8 mouse cellular contexts compared by ENCODE assay signal in genomic region chr9:110408099-110408773, GRCm38 (mm10). TPM values are rescaled to one million over a fixed set of nuclear protein-coding genes. Genes with fewer than 3 reads are reported as not detected.
DNase-seq lines count a peak whose midpoint lies in the region; ATAC-seq and TF ChIP-seq lines count a peak whose summit lies in the region.

Gene Ptpn23 (minus strand): TSS chr9:110408213.

- TF ChIP-seq EP300 in CH12.LX (IDR thresholded peaks at IDR 0.05; ENCODE audit: low read length): no peak

- peak; percentile 97 for DNase-seq in CH12.LX (ENCODE audit: extremely low read depth)
- peak; percentile 90 for DNase-seq in c-Kit-positive CD71-positive TER-119-negative erythroid progenitor cells, embryonic 14.5 days (ENCODE audit: low read depth)
- DNase-seq in forebrain, embryonic 11.5 days (ENCODE audit: low spot score): peak; percentile 99
- DNase-seq in kidney, postnatal 36 days: peak; percentile 96 to 98
- peak; percentile 98 for DNase-seq in telencephalon, adult 2 months (ENCODE audit: low read depth, low spot score)

- dilution Hi-C loops in CH12.LX (cut with MboI; ENCODE audit: extremely low pct_ligation_motif_present, extremely low pct_unique_long_range_greater_than_20kb, low sequenced_read_pairs): no loop called here

- no peaks in the 10 kb centered on the region for H3K9me3 ChIP-seq in CH12.LX (replicated peaks; ENCODE audit: low read length)
- no peaks in the 10 kb centered on the region for H3K9me3 ChIP-seq in forebrain, embryonic 11.5 days (ENCODE audit: control insufficient read depth, low read length)
- no peaks in the 10 kb centered on the region for H3K9me3 ChIP-seq in heart, embryonic 16.5 days (replicated peaks; ENCODE audit: control insufficient read depth, low read length)
- H3K9me3 ChIP-seq in liver, embryonic 15.5 days (replicated peaks): no peaks in the 10 kb centered on the region
- H3K9me3 ChIP-seq in neural tube, embryonic 12.5 days: no peaks in the 10 kb centered on the region

- no peak for TF ChIP-seq CTCF in CH12.LX (conservative IDR thresholded peaks at IDR 0.05 in 1 of 2, IDR thresholded peaks at IDR 0.05 in 1 of 2; ENCODE audit: low read depth in 2 of 2, low read length in 2 of 2)

- peaks cover 6 to 47% of the 10 kb centered on the region in 2 experiments; a peak in 3 of 4 replicates for H3K4me1 ChIP-seq in CH12.LX (ENCODE audit: control insufficient read depth in 1 of 2, insufficient read depth in 2 of 2)
- H3K4me1 ChIP-seq in forebrain, embryonic 11.5 days (replicated peaks; ENCODE audit: control insufficient read depth, insufficient read depth, low read length): peaks cover 10% of the 10 kb centered on the region
- peaks cover 9% of the 10 kb centered on the region for H3K4me1 ChIP-seq in heart, embryonic 16.5 days (ENCODE audit: control insufficient read depth, insufficient read depth, low read length)
- H3K4me1 ChIP-seq in liver, embryonic 15.5 days (replicated peaks): peaks cover 27% of the 10 kb centered on the region
- H3K4me1 ChIP-seq in neural tube, embryonic 12.5 days: peaks cover 12% of the 10 kb centered on the region

- peak within 1 kb of the TSS; percentile 82 for H3K4me2 ChIP-seq in CH12.LX (ENCODE audit: insufficient read depth, low read depth, poor library complexity, severe bottlenecking)
- H3K4me2 ChIP-seq in forebrain, embryonic 11.5 days (ENCODE audit: low read depth, low read length, severe bottlenecking): peak within 1 kb of the TSS; percentile 87
- H3K4me2 ChIP-seq in heart, embryonic 16.5 days (ENCODE audit: low read depth, low read length): peak within 1 kb of the TSS; percentile 83
- peak within 1 kb of the TSS; percentile 92 for H3K4me2 ChIP-seq in liver, embryonic 15.5 days
- H3K4me2 ChIP-seq in neural tube, embryonic 12.5 days (replicated peaks): peak within 1 kb of the TSS; percentile 76

- TF ChIP-seq POLR2A in CH12.LX (IDR thresholded peaks at IDR 0.05; ENCODE audit: low read depth, low read length): peak; percentile 95

- in situ Hi-C loops in CH12.LX (cut with MboI; ENCODE audit: low pct_ligation_motif_present, low pct_unique_long_range_greater_than_20kb, low sequenced_read_pairs): no loop called here

- H3K79me2 ChIP-seq in CH12.LX (replicated peaks; ENCODE audit: control insufficient read depth, extremely low read depth, insufficient read depth, poor library complexity, severe bottlenecking): peaks cover 31% of the 10 kb centered on the region

- no peaks in the 10 kb centered on the region for H3K27me3 ChIP-seq in CH12.LX (replicated peaks)
- H3K27me3 ChIP-seq in forebrain, embryonic 11.5 days (ENCODE audit: control insufficient read depth, insufficient read depth, low read length): no peaks in the 10 kb centered on the region
- H3K27me3 ChIP-seq in heart, embryonic 16.5 days (ENCODE audit: control insufficient read depth, insufficient read depth, low read length): no peaks in the 10 kb centered on the region
- no peaks in the 10 kb centered on the region for H3K27me3 ChIP-seq in liver, embryonic 15.5 days
- H3K27me3 ChIP-seq in neural tube, embryonic 12.5 days (replicated peaks): no peaks in the 10 kb centered on the region

- H3K27ac ChIP-seq in CH12.LX (ENCODE audit: insufficient read depth, low read depth): peak within 1 kb of the TSS; percentile 54
- peak within 1 kb of the TSS; percentile 68; the same call in 1 of the 2 replicates for H3K27ac ChIP-seq in forebrain, embryonic 11.5 days (ENCODE audit: low read depth, low read length)
- peak within 1 kb of the TSS; percentile 87 for H3K27ac ChIP-seq in heart, embryonic 16.5 days (ENCODE audit: low read length)
- peak within 1 kb of the TSS; percentile 74 for H3K27ac ChIP-seq in liver, embryonic 15.5 days (replicated peaks)
- peak within 1 kb of the TSS; percentile 76; the same call in 1 of the 2 replicates for H3K27ac ChIP-seq in neural tube, embryonic 12.5 days

- under 1% methylated on average over 38 of the region's 39 CpGs for WGBS in forebrain, embryonic 11.5 days
- WGBS in heart, embryonic 16.5 days: 1% methylated on average over 39 of the region's 39 CpGs
- under 1% methylated on average over 39 of the region's 39 CpGs for WGBS in liver, embryonic 15.5 days (ENCODE audit: insufficient replicate concordance)
- under 1% methylated on average over 39 of the region's 39 CpGs for WGBS in neural tube, embryonic 12.5 days

- no peak for TF ChIP-seq RAD21 in CH12.LX (IDR thresholded peaks at IDR 0.05; ENCODE audit: low read depth, low read length)

- peak within 1 kb of the TSS; percentile 97 for H3K9ac ChIP-seq in CH12.LX (ENCODE audit: insufficient read depth, low read depth)
- peak within 1 kb of the TSS; percentile 73 for H3K9ac ChIP-seq in forebrain, embryonic 11.5 days (ENCODE audit: low read length)
- H3K9ac ChIP-seq in heart, embryonic 16.5 days (ENCODE audit: low read length): peak within 1 kb of the TSS; percentile 92
- peak within 1 kb of the TSS; percentile 81 for H3K9ac ChIP-seq in liver, embryonic 15.5 days
- H3K9ac ChIP-seq in neural tube, embryonic 12.5 days: peak within 1 kb of the TSS; percentile 88

- H3K36me3 ChIP-seq in CH12.LX (replicated peaks in 1 of 2; ENCODE audit: control insufficient read depth in 1 of 2, insufficient read depth in 1 of 2, low read length in 1 of 2): peaks cover 0 to 21% of the 10 kb centered on the region in 2 experiments
- H3K36me3 ChIP-seq in forebrain, embryonic 11.5 days (ENCODE audit: control insufficient read depth, insufficient read depth, low read length): no peaks in the 10 kb centered on the region
- no peaks in the 10 kb centered on the region for H3K36me3 ChIP-seq in heart, embryonic 16.5 days (ENCODE audit: control insufficient read depth, insufficient read depth)
- no peaks in the 10 kb centered on the region for H3K36me3 ChIP-seq in liver, embryonic 15.5 days (replicated peaks)
- 0 out of 2 replicates have a peak, but pooled peaks cover 3% of the 10 kb centered on the region for H3K36me3 ChIP-seq in neural tube, embryonic 12.5 days

- H3K4me3 ChIP-seq in CH12.LX (replicated peaks in 1 of 3; ENCODE audit: low read depth in 2 of 3, low read length in 2 of 3, poor library complexity in 1 of 3): peak within 1 kb of the TSS; percentile 94 to 99 (median 96)
- H3K4me3 ChIP-seq in forebrain, embryonic 11.5 days (ENCODE audit: low read depth, low read length): peak within 1 kb of the TSS; percentile 73
- H3K4me3 ChIP-seq in heart, embryonic 16.5 days (ENCODE audit: low read length): peak within 1 kb of the TSS; percentile 64
- peak within 1 kb of the TSS; percentile 89 for H3K4me3 ChIP-seq in liver, embryonic 15.5 days (replicated peaks)
- H3K4me3 ChIP-seq in neural tube, embryonic 12.5 days: peak within 1 kb of the TSS; percentile 85

- peak; percentile 95 for ATAC-seq in forebrain, embryonic 11.5 days (replicated peaks; ENCODE audit: low FRiP score)
- peak; percentile 95 for ATAC-seq in heart, embryonic 16.5 days (replicated peaks; ENCODE audit: extremely low read depth, insufficient read depth, low FRiP score)
- peak; percentile 96 for ATAC-seq in liver, embryonic 15.5 days (ENCODE audit: insufficient read depth)
- ATAC-seq in neural tube, embryonic 12.5 days (ENCODE audit: low FRiP score, low read depth): peak; percentile 96

TF ChIP-seq in CH12.LX, 34 proteins besides CTCF, POLR2A, EP300 and RAD21 (continues in another document):
- TF ChIP-seq MAZ (IDR thresholded peaks at IDR 0.05; ENCODE audit: low read depth, low read length) (peak; percentile 97), E2F4 (IDR thresholded peaks at IDR 0.05; ENCODE audit: insufficient replicate concordance, low read depth, low read length) (no peak), SIN3A (IDR thresholded peaks at IDR 0.05; ENCODE audit: low read length) (peak; percentile 95), BHLHE40 (IDR thresholded peaks at IDR 0.05; ENCODE audit: low read depth, low read length) (peak; percentile 52), TBP (conservative IDR thresholded peaks at IDR 0.05; ENCODE audit: low read depth, low read length) (peak; percentile 73; the same call in 1 of the 2 replicates), UBTF (IDR thresholded peaks at IDR 0.05; ENCODE audit: low read depth, low read length) (0 out of 2 replicates have a peak, but pooled peaks have one; percentile 34), MYC (IDR thresholded peaks at IDR 0.05; ENCODE audit: low read depth, low read length) (no peak), RCOR1 (conservative IDR thresholded peaks at IDR 0.05; ENCODE audit: low read depth, low read length) (no peak), ELF1 (IDR thresholded peaks at IDR 0.05; ENCODE audit: low read depth, low read length) (peak; percentile 85), KAT2A (IDR thresholded peaks at IDR 0.05; ENCODE audit: insufficient replicate concordance, low read length) (peak; percentile 73; the same call in 1 of the 2 replicates), PAX5 (IDR thresholded peaks at IDR 0.05; ENCODE audit: low read length) (no peak), MEF2A (IDR thresholded peaks at IDR 0.05; ENCODE audit: borderline replicate concordance, low read depth, low read length) (0 out of 2 replicates have a peak, but pooled peaks have one; percentile 23), TCF12 (IDR thresholded peaks at IDR 0.05; ENCODE audit: low read depth, low read length) (peak; percentile 59; the same call in 1 of the 2 replicates), HCFC1 (IDR thresholded peaks at IDR 0.05; ENCODE audit: low read depth, low read length) (peak; percentile 90), IRF4 (IDR thresholded peaks at IDR 0.05; ENCODE audit: low read depth, low read length) (peak; percentile 54; the same call in 1 of the 2 replicates), MXI1 (IDR thresholded peaks at IDR 0.05; ENCODE audit: low read depth, low read length) (peak; percentile 71), NELFE (IDR thresholded peaks at IDR 0.05; ENCODE audit: low read depth, low read length) (peak; percentile 81), NRF1 (IDR thresholded peaks at IDR 0.05; ENCODE audit: low read depth, low read length) (peak; percentile 94), USF2 (conservative IDR thresholded peaks at IDR 0.05; ENCODE audit: low read depth, low read length) (0 out of 2 replicates have a peak, but pooled peaks have one; percentile 21), POLR2AphosphoS2 (IDR thresholded peaks at IDR 0.05; ENCODE audit: low read depth, low read length) (peak; percentile 85; the same call in 1 of the 2 replicates), ZC3H11A (IDR thresholded peaks at IDR 0.05; ENCODE audit: low read depth, low read length) (no peak), CHD2 (IDR thresholded peaks at IDR 0.05; ENCODE audit: low read length) (peak; percentile 93)

RNA-seq across cellular contexts. Expression of gene Ptpn23, which starts in this region (rescaled TPM):
- total RNA-seq in CH12.LX (2012; rRNA removed) (8.9 and 12.7 TPM in 2 replicates), CH12.LX (2014; rRNA removed) (2.2 and 3.4 TPM in 2 replicates)
- polyA plus RNA-seq in CH12.LX (2012; ENCODE audit: insufficient read length, low read depth): 31.3 and 41.7 TPM in 2 replicates
- 17.7 and 21.1 TPM in 2 replicates for polyA plus RNA-seq in forebrain, embryonic 11.5 days (2014; fragmentation: Nextera tagmentation; extraction: Ambion mirVana)
- polyA plus RNA-seq in heart, embryonic 16.5 days (2015; fragmentation: Nextera tagmentation; extraction: Ambion mirVana): 11.3 and 12.0 TPM in 2 replicates
- 3.5 and 3.7 TPM in 2 replicates for polyA plus RNA-seq in liver, embryonic 15.5 days (2015; fragmentation: Nextera tagmentation; extraction: Ambion mirVana)
- 17.6 and 22.7 TPM in 2 replicates for polyA plus RNA-seq in neural tube, embryonic 12.5 days (2016; fragmentation: Nextera tagmentation; extraction: Ambion mirVana)

Comparison
In these comparisons a context has a peak if more than half of its experiments do, and no peak if none do; other contexts are left out.
1. Peak in every context shown above with its lines: DNase-seq, ATAC-seq, H3K4me3 ChIP-seq and H3K27ac ChIP-seq.